Mouse (Mus musculus) mouse embryonic stem cell (cell line): Measurements from ENCODE around the gene 2610044O15Rik8.
"Not testable (repeated sequence)": the region's sequence is repeated elsewhere in the genome, so short reads cannot be mapped to it uniquely, and the experiment has no call there.

Experiments
- in situ Hi-C, 2 experiments: fragments of 300-500 bp; cut with MboI; formaldehyde crosslinking; loops; 1 replicate in 1 of 2; 3 replicates in 1 of 2; pipeline ENCODE4 v1.14.3; 2019 to 2020; ENCODE audit warnings: low sequenced_read_pairs in 2 of 2, low pct_unique_long_range_greater_than_20kb in 1 of 2, mixed read lengths in 1 of 2; ENCODE audit not compliant: unreplicated experiment in 1 of 2

The 2610044O15Rik8 gene

GRCm38 (mm10) chr8:129234027-129234733 lies at the start of gene 2610044O15Rik8:
Gene 2610044O15Rik8 (minus strand): TSS chr8:129234406.
- in situ Hi-C loops, result no loop called here

GRCm38 (mm10) chr8:129265918-129266317 lies 31.7 kb upstream of the 2610044O15Rik8 start:
- in situ Hi-C loops, result no loop called here

- in situ Hi-C loops, result no loop called here
Measured at GRCm38 (mm10) chr8:129264296-129264695, 30.1 kb upstream of the 2610044O15Rik8 start.

- in situ Hi-C loops, result not testable (repeated sequence)
Measured at GRCm38 (mm10) chr8:129263211-129263927, 29.2 kb upstream of the 2610044O15Rik8 start.

- in situ Hi-C loops, result no loop called here
Measured at GRCm38 (mm10) chr8:129233664-129234026, 561 bp downstream of the 2610044O15Rik8 start.
